Mouse (Mus musculus) embryonic facial prominence, embryonic 14.5 days (tissue): ENCODE data around the gene Rab4a. TPM values are rescaled to one million over a fixed set of nuclear protein-coding genes. Genes with fewer than 3 reads are reported as not detected.
A peak's percentile ranks its signal among the peaks of the same experiment; 100 is the strongest.
"Not testable (repeated sequence)": the region's sequence is repeated elsewhere in the genome, so short reads cannot be mapped to it uniquely, and the experiment has no call there.

Experiments used
- ATAC-seq: fragments of 200-750 bp; cut with Nextera tagmentation; 2 replicates; pipeline ENCODE4 v1.8.0; 2017; ENCODE audit warnings: low read depth, moderate number of reproducible peaks, moderate TSS enrichment
- DNase-seq: peaks from one replicate; pipeline ENCODE4 v3.0.0-alpha.2; 2015; ENCODE audit warnings: low spot score
- H3K27ac ChIP-seq: fragments of 300-500 bp; sonication (generic); replicated peaks from 2 replicates; pipeline ENCODE4 v1.5.1; 2014; ENCODE audit warnings: low read depth, mild to moderate bottlenecking, low read length, moderate library complexity
- H3K27me3 ChIP-seq: fragments of 300-500 bp; sonication (generic); replicated peaks from 2 replicates; pipeline ENCODE4 v1.6.1; 2014; ENCODE audit warnings: low read length; ENCODE audit not compliant: control insufficient read depth, insufficient read depth
- H3K36me3 ChIP-seq: fragments of 300-500 bp; sonication (generic); 2 replicates; pipeline ENCODE4 v1.6.1; 2014; ENCODE audit warnings: low read length, mixed read lengths; ENCODE audit not compliant: control insufficient read depth, insufficient read depth
- H3K4me1 ChIP-seq: fragments of 300-500 bp; sonication (generic); 2 replicates; pipeline ENCODE4 v1.6.1; 2014; ENCODE audit warnings: antibody characterized with exemption, low read length; ENCODE audit not compliant: control insufficient read depth, insufficient read depth
- H3K4me2 ChIP-seq: fragments of 300-500 bp; sonication (generic); 2 replicates; pipeline ENCODE4 v1.6.1; 2014; ENCODE audit warnings: low read depth, mild to moderate bottlenecking, low read length, moderate library complexity, mixed read lengths
- H3K4me3 ChIP-seq: fragments of 300-500 bp; sonication (generic); 2 replicates; pipeline ENCODE4 v1.5.1; 2014; ENCODE audit warnings: low read depth, mild to moderate bottlenecking, low read length
- H3K9ac ChIP-seq: fragments of 300-500 bp; sonication (generic); 2 replicates; pipeline ENCODE4 v1.6.1; 2014; ENCODE audit warnings: low read depth, mild to moderate bottlenecking, low read length, moderate library complexity, mixed read lengths
- H3K9me3 ChIP-seq: fragments of 300-500 bp; sonication (generic); 2 replicates; pipeline ENCODE4 v1.6.1; 2016; ENCODE audit warnings: low read length; ENCODE audit not compliant: control insufficient read depth
- WGBS: fragments of 180-500 bp; shearing (Covaris S2); extraction: QIAGEN DNeasy Blood & Tissue Kit; methylation state at CpG from one replicate; pipeline ENCODE4 v1.1.7; 2014; 5-methylcytosine and 5-hydroxymethylcytosine counted together
- polyA plus RNA-seq: library from polyadenylated mRNA; unstranded; fragments of >200 nt; fragmentation: Nextera tagmentation; extraction: Ambion mirVana; gene quantifications from 2 replicates; pipeline ENCODE4 v1.2.1, GENCODE M21; 2014

Rab4a gene
- polyA plus RNA-seq, 1 experiment from 2014 or later: 46.6 TPM

- H3K27ac ChIP-seq: no peak overlapping the region
- H3K9ac ChIP-seq: no peak overlapping the region
- DNase-seq (no peak), ATAC-seq (no peak)
- H3K4me2 ChIP-seq: no peak overlapping the region
- no peaks in the 10 kb centered on the region for H3K9me3 ChIP-seq
- peaks cover 19% of the 10 kb centered on the region for H3K4me1 ChIP-seq
- no peaks in the 10 kb centered on the region for H3K27me3 ChIP-seq
- no peaks in the 10 kb centered on the region for H3K36me3 ChIP-seq
- WGBS: 88% methylated on average over 1 of the region's 1 CpGs
- H3K4me3 ChIP-seq: no peak overlapping the region
These were observed 2.1 kb upstream of the Rab4a start for GRCm38 (mm10) chr8:123803639-123804038.

DNA sequence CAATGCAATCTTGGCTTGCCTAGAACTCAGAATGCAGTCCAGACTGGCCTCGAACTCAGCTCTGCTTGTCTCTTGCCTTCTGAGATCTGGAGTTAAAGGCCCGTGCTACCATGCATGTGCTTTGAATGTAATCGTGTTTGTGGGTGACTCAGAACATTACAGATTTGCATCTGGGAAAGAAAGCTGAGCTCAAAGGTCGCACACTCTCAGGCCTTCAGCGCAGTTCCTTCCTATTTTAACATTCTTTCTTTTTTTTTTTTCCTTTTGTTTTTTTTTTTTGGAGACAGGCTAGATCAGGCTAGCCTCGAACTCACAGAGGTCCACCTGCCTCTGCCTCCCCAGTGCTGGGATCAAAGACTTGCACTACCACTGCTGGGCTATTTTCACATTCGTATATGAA is 1.2 kb upstream of the Rab4a start:
- DNase-seq: no peak
- Histone ChIP-seq H3K27me3 (no peaks in the 10 kb centered on the region), H3K9me3 (no peaks in the 10 kb centered on the region), H3K9ac (no peak overlapping the region), H3K27ac (no peak overlapping the region), H3K4me3 (no peak overlapping the region), H3K36me3 (no peaks in the 10 kb centered on the region), H3K4me1 (peaks cover 11% of the 10 kb centered on the region), H3K4me2 (no peak overlapping the region)
- ATAC-seq: no peak
- 82% methylated on average over 7 of the region's 7 CpGs for WGBS

GRCm38 (mm10) chr8:123805209-123805717 is 522 bp upstream of the Rab4a start:
- H3K4me2 ChIP-seq: peak overlapping the region; percentile 91
- peak overlapping the region; percentile 79 for H3K4me3 ChIP-seq
- ATAC-seq: 0 out of 2 replicates have a peak, but pooled peaks have one; percentile 3
- no peak for DNase-seq
- 15% methylated on average over 15 of the region's 15 CpGs for WGBS
- no peaks in the 10 kb centered on the region for H3K36me3 ChIP-seq
- H3K9ac ChIP-seq: peak overlapping the region; percentile 85
- no peaks in the 10 kb centered on the region for H3K9me3 ChIP-seq
- H3K4me1 ChIP-seq: peaks cover 11% of the 10 kb centered on the region
- H3K27me3 ChIP-seq: no peaks in the 10 kb centered on the region
- H3K27ac ChIP-seq: no peak overlapping the region

- peak; percentile 10 for DNase-seq
- peak; percentile 3; the same call in 1 of the 2 replicates for ATAC-seq
- peak overlapping the region; percentile 85 for H3K9ac ChIP-seq
- WGBS: 3% methylated on average over 12 of the region's 12 CpGs
- peaks cover 11% of the 10 kb centered on the region for H3K4me1 ChIP-seq
- H3K4me3 ChIP-seq: peak overlapping the region; percentile 79
- H3K27me3 ChIP-seq: no peaks in the 10 kb centered on the region
- no peaks in the 10 kb centered on the region for H3K36me3 ChIP-seq
- peak overlapping the region; percentile 91 for H3K4me2 ChIP-seq
- peak overlapping the region; percentile 75 for H3K27ac ChIP-seq
- no peaks in the 10 kb centered on the region for H3K9me3 ChIP-seq
These were observed 670 bp downstream of the Rab4a start for GRCm38 (mm10) chr8:123806374-123806935.

DNA sequence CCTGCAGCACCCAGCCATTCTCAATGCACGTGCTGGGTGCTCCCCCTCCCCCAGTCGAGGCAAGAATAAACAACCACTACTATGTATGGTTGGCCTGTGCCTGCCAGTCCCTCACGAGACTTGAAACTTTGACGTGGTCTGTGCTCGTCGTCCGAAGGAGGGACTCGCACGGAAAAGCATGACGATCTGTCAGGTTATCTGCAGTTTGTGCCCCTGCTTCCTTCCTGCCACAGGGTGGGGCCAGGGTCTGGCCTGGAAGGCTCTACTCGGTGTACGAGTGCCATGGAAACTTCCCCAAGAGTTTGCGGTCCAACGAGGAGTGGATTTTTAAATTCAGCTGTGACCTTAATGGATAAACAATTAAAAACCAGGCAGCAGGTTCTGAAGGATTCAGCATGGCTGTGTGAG is 1.2 kb downstream of the Rab4a start:
- ATAC-seq (no peak), DNase-seq (peak; percentile 48)
- Histone ChIP-seq H3K4me1 (peaks cover 11% of the 10 kb centered on the region), H3K27me3 (no peaks in the 10 kb centered on the region), H3K4me3 (peak overlapping the region; percentile 79), H3K36me3 (no peaks in the 10 kb centered on the region), H3K4me2 (peak overlapping the region; percentile 91), H3K27ac (no peak overlapping the region), H3K9ac (peak overlapping the region; percentile 85), H3K9me3 (no peaks in the 10 kb centered on the region)
- WGBS: 6% methylated on average over 14 of the region's 14 CpGs

DNA sequence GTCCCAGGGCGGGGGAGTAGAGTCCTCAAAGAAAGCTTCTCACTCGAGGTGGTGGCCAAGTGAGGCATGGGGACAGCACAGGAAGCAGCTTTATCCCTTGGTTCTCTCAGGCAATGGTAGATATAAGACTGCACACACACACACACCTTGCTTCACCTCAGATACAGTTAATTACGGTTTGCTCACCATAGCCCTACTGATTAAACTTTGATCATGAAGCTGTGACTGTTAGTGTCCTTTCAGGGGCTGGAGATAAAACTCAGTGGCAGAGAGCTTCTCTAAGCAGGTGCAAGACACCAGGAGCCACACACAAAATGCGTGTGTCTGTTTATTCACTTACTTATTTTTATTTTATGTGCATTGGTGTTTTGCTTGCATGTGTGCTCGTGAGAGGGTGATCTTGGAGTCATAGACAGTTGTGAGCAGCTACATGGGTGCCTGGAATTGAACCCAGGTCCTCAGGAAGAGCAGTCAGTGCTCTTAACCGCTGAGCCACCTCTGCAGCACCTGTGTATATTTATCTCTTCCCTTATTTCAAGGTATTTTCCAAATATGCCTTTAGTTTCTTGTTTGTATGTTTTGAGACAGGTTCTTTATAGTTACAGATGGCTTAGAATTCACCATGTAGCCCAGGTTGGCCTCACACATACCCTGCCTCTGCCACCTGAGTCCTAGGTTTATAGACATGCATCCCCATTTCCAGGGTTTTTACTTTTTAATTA is 2.2 kb downstream of the Rab4a start:
- 70% methylated on average over 6 of the region's 6 CpGs for WGBS
- no peak for DNase-seq
- Histone ChIP-seq H3K9ac (0 out of 2 replicates have a peak overlapping the region, but pooled peaks have one; percentile 85), H3K27ac (no peak overlapping the region), H3K27me3 (no peaks in the 10 kb centered on the region), H3K36me3 (no peaks in the 10 kb centered on the region), H3K4me1 (peaks cover 11% of the 10 kb centered on the region), H3K9me3 (no peaks in the 10 kb centered on the region), H3K4me2 (no peak overlapping the region), H3K4me3 (no peak overlapping the region)
- no peak for ATAC-seq

DNA sequence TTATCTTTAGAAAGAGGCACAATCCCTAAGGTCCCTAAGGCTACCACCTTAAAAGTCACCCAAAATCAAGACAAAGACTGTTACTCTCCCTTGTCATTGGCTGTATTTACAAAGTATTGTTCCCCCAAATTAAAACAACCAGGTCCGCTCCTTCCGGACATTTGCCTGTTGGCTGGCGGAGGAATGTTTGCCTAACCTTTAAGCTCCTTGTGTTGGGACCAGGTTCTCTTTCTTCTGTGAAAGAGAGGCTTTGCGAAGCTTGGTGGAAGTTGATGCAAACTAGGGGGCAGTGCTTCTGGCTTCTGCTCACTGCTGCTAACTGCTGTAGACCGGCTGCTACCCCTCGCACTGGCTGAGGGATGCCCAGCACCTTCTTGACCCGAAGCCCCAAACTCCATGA is 2.9 kb downstream of the Rab4a start:
- H3K27me3 ChIP-seq: no peaks in the 10 kb centered on the region
- no peak for ATAC-seq
- 70% methylated on average over 7 of the region's 7 CpGs for WGBS

GRCm38 (mm10) chr8:123809342-123809741 is 3.6 kb downstream of the Rab4a start:
- H3K9ac ChIP-seq, H3K4me3 ChIP-seq, H3K4me2 ChIP-seq, DNase-seq, ATAC-seq, H3K27me3 ChIP-seq, H3K9me3 ChIP-seq, H3K36me3 ChIP-seq, H3K27ac ChIP-seq: not testable (repeated sequence)
- H3K4me1 ChIP-seq: peaks cover 11% of the 10 kb centered on the region
- 87% methylated on average over 4 of the region's 4 CpGs for WGBS

More for the DNA sequence above, 2.9 kb downstream of the Rab4a start:
- Histone ChIP-seq H3K36me3 (no peaks in the 10 kb centered on the region), H3K4me3 (no peak overlapping the region), H3K9me3 (no peaks in the 10 kb centered on the region), H3K4me2 (no peak overlapping the region), H3K9ac (no peak overlapping the region), H3K27ac (no peak overlapping the region), H3K4me1 (peaks cover 11% of the 10 kb centered on the region)
- no peak for DNase-seq
